Mouse (Mus musculus): ENCODE data around the gene Ext2.
A peak's percentile ranks its signal among the peaks of the same experiment; 100 is the strongest.

Ext2 gene

DNA sequence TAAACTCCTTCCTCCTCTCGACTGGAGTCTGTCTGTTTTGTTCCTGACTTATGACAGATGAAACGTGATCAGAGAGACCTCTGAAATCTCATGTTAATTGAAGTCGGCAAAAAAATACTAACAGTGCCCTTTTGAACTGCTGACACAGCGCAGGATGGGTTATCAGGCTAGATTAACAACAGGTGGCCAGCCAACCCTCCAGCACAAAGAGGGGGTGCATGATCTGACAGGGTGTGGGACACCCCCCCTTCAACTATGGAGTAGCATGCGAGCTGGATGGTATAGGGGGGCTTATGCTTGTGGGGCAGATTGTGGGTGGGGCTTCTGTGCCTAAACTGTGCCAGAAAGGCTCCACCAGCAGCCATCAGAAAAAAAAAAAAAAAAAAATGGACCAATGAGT lies 141.0 kb downstream of the Ext2 start:
- DNase-seq (ENCODE audit: low spot score in 2 of 2): no peak

DNA sequence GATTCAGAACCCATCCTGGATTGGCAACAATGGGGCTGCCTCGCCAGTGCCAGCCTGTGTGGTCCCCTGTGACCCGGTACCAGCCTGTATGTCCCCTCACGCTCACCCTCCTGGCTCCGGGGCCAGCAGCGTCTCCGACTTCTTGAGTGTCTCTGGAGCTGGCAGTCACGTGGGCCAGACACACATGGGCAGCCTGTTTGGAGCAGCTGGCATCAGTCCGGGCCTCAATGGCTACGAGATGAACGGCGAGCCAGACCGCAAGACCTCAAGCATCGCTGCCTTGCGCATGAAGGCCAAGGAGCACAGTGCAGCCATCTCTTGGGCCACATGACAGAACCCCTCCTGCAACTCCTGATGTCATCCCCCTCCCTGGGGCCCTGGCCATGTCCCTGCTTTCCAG lies 145.1 kb downstream of the Ext2 start:
- DNase-seq (ENCODE audit: low spot score in 2 of 2): no peak

DNA sequence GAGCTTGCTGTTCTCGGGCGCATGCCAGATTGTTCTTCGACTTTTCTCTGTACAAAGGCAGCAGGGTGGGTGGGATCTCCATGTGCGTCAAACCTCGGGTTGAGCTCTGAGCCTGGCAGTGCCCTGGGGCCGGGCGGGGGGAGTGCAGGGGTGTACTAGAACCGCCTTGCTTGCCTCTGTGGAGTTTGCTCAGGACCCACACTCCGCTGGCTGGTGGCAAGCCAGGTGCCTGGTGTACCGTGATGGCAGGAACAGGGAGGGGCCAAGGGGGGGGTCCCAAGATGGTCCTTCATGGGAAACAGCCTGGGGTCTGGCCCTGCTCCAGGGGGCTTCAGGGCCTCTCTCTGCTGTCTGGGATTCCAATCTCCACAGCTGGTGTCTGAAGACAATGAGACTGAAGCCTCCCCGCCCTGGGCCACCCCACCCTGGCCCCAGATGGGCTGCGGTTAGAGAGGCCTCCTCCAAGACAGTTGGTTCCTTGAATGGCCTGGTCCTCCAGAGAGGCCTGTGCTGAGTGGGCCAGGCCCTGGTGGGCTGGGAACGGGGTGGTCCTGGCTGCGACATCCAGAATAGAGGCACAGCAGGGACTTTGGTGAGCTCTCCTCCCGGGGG lies 150.7 kb downstream of the Ext2 start:
- no peak for DNase-seq (ENCODE audit: low spot score in 2 of 2)

DNA sequence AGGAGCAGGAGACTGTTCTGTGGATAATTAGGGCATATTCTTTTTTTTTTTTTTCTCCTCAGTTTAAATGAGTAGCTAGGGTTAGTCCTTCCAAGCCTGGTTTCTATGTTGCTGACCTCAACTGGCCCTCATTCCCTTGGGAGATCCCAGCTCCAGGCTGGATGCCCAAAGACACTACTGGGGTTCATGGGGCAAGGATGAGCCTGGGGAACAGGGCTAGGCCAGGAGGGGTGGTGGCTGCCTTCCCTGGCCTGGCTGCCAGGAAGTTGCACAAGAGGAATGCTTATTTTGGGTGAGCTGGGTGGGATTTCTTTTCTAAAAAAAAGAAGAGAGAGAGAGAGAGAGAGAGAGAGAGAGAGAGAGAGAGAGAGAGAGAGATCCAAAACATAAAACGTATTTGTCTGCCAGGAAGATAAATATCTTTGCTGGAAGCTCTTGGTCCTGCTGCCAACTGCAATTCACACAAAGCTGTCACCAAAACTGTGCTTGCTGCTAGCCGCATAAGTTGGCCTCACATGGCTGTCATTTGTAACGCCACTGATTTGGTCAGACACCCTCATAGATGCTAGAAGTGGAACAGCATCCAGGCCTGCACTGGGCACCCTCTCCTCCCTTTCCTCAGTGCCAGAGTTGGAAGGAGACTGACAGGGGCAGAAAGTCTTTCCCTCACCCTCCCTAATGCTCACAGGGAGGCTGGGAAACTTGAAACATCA lies 156.1 kb downstream of the Ext2 start:
- no peak for DNase-seq (ENCODE audit: low spot score in 2 of 2)

DNA sequence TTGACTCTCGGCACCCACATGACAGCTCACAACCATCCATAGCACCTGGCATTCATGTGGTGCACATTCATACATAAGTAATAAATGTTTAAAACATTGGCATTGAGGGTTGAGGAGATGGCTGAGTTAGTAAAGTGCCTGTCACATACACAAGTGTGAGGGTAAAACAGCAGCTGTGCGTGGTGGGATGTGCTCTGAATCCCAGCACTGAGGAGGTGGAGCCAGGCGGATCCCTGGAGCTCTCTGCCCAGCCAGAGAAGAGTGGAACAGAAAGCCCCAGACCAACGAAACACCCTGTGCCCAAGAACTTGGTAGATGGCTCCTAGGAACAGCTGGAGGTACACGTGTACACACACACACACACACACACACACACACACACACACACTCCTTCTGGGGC lies 156.9 kb downstream of the Ext2 start:
- no peak for DNase-seq (ENCODE audit: low spot score in 2 of 2)

DNA sequence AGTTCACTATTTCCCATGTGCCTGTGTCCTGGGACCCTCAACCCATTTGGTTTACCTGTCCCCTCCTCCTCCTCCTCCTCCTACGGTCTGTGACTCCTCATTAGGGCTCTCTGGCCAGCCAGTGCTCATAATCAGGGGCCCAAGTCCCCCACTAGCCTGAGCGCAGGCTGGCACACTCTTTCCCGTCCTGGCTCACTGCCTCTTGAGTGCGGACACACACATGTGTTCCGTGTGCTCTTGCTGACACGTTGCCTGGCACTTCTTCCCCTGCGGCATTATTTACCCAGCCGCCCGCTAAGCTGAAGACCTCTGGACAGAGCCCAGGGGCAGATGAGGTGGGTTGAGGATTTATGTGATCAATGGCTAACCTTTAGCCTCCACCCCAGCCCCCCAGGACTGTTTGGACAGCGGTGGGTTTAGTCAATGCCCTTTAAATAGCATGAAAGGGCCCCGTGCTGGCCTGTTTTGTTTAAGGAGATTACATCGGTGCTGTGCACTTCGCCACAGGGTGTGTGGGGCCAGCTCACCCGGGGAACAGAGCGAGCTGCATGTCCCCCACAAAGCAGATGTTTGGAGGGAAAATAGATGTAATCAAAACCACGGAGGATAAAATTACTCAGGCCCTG lies 160.0 kb downstream of the Ext2 start:
- no peak for DNase-seq (ENCODE audit: low spot score in 2 of 2)

DNA sequence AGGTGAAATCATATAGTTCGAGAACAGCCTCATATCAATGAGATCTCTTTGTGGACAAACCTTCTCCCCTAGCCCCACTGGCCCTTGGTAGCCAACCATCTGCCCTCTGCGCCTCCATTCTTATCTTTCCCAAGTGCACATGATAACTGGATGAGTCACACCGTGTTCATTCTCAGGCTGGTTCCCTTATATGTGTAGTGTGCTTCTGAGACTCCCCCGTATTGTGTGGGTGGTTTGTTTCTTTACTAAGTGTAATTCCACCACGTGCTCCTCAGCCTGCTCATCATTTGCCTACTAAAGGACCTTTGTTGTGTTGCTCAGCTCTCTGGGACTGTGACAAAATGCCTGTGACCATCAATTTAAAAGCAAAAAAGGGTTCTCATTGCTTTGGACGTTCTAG lies 161.3 kb downstream of the Ext2 start:
- no peak for DNase-seq (ENCODE audit: low spot score in 2 of 2)

DNA sequence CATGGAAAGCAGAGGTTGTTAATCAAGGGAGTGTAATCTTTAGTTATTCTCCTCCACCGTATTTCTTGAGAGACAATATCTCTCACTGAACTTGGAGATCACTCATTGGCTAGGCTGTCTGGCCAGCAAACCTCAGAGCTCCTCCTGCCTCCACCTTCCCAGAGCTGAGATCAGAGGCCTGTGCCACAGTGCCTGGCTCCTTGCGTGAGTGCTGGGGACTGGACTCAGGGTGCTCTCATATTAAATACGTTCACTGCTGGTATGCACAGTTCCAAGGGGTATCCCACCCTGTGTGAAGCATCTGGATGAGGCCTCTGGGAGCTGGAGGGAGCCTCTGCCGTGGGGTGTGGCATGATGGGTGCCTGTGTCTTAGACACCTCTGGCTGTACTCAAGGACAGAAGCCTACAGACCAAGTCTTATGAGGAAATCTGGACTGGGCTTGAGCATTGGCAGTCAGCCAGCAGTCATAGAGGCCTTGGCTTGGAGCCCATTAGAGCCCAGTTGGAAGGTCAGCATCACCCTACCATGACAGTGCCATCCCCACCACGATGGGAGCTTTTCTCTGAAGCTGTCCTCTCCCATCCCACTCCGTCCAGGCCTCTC lies 162.6 kb downstream of the Ext2 start:
- DNase-seq (ENCODE audit: low spot score in 2 of 2): no peak

DNA sequence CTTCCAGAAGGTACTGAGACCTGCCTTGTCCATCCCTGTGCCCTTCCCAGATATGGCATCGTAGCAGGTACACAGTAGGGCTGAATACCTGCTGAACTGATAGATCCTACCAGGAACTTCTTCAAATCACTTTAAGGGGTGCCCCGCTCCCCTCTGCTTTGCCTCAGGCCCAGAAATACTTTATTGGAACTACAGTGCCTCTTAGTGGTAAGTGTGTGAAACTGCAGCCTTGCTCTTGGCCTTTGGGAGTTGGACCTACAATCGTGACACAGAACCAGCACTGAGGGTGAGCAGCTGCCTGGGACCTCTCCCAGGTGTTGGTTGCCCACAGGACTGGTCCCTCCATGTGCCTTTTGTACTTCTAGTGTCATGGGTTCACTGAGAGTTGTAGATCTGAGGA lies 163.4 kb downstream of the Ext2 start:
- peak in 1 of 2 experiments; percentile 58 for DNase-seq (ENCODE audit: low spot score in 2 of 2)

DNA sequence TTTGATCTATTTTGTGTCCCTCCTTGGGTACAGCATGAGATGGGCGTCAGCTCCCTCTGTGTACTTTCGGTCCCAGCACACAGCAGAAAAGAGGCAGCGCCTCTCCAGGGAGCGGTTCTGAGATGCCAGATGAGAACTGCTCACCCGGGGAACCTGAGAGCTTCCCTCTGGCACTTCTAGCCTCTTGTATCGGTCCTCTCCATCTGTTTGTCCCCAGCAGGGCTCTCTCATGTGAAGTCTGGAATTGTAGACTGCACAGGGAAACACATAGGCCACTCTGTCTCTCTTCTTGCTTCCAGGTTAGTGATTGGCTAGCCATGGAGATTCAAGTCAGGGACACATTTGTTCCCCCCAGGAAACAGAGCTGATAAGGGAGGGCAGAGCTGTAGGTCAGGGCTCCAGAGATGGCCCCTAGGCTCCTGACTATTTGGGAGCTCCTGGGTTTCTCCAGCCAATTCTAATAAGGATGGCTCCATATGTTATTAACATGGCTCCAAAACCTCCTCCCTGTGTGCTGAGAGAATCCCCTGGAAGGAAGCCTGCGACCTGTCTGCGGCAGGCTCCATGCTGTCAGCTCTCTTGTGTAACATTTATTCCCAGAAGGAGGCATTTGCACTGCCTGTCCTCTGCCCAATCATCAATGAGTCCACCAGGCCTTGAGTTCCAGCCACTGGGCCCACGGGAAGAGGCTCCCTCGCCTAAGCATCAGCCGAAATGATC lies 167.9 kb downstream of the Ext2 start:
- DNase-seq (ENCODE audit: low spot score in 2 of 2): no peak

DNA sequence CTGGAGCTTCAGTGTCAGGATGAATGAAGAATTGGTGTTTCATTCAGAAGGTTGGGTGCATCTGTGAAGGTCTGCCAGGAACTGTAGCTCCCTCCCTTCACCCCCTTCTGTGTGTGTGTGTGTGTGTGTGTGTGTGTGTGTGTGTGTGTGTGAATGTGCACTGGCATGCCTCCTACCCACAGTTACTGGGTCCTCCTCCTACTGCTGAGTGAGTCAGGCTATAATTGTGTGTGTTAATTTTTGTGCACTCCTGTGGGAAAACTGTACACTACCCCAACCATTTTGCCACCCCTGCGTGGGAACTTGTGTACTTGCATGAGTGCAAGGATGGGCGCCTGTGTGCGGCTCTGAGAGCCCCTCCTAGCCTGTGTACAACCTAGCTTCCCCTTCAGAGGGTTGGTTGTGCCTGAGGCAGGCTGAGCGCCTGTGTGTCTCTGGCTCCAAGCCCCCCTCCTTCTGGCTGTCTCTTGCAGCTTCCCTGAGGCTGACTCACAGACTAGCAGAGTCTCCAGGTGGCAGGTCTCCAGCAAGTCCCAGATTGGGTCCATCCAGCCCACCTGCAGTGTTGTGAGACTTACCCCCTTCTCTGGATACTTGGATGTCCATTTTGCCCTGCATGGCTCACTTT lies 173.0 kb downstream of the Ext2 start:
- DNase-seq (ENCODE audit: low spot score in 2 of 2): no peak

DNA sequence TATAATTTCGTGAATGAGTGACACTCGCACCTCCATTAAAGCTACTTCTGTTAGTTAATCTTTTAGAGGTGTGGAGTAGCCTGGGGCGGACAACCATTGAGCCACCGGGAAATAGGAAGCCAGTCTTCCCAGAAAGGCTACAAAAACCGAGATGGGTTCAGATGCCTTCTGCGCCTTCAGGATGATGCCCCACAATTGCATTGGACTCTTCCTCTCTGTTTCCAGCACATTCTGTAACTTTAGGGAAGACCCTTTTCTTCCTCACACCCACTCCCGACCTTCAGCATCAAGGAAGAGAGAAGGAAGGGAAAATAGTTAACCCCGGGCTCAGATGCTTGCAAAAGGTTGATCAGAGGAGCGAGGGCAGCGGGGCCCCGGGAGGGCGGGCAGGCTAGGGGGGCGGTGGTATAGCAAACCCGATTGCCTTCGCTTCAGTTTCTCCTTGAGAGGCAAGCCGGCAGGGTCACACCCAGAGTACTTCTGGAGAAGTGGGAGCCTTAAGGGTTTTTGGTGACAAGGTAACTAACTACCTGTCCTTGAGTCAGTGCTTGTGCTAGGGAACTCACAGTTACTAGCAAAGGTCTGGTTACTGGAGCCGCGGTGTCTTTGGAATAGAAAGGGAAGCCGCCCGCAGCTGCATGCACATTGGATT lies 174.3 kb downstream of the Ext2 start:
- no peak for DNase-seq (ENCODE audit: low spot score in 2 of 2)

DNA sequence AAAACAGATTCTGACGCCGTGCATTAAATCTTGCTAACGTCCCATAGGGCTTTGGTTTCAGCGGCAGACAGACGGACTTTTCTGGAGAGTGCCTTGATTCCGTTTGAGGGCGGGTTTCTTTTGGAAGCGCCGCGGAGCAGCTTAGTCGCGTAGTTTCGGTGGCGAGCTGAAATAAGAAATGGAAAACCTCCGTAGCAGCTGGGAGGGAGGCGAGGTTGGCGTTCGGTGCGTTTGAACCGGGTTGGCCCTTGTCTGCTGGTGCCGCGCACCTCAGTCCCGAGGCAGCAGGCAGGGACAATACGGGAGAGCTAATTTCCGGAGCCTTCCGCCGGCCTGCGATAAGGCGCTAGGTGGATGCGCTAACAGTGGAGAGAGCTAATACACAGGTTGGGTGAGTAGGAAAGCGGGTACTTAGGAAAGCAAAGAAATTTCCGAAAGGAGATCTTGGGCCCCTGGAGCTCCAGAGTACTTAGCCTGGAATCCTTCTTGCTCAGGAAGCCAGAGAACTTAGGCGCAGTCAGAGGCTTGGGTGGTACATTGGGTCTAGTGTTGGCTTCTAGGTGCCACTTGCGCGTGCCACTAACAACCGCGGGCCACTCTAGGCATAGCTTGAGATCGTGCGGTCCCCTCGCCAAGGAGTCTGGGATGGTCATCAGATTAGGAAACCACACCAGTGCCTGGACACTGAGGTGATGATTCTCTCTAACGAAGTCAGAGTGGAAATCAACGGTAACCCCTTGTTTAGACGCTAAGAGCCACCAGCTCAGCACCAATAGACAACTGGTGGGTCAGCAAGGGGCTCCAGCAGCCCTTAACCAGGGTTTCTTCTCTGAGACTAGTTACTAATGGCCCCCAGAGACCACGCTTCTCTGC lies 175.1 kb downstream of the Ext2 start:
- no peak for DNase-seq (ENCODE audit: low spot score in 2 of 2)

DNA sequence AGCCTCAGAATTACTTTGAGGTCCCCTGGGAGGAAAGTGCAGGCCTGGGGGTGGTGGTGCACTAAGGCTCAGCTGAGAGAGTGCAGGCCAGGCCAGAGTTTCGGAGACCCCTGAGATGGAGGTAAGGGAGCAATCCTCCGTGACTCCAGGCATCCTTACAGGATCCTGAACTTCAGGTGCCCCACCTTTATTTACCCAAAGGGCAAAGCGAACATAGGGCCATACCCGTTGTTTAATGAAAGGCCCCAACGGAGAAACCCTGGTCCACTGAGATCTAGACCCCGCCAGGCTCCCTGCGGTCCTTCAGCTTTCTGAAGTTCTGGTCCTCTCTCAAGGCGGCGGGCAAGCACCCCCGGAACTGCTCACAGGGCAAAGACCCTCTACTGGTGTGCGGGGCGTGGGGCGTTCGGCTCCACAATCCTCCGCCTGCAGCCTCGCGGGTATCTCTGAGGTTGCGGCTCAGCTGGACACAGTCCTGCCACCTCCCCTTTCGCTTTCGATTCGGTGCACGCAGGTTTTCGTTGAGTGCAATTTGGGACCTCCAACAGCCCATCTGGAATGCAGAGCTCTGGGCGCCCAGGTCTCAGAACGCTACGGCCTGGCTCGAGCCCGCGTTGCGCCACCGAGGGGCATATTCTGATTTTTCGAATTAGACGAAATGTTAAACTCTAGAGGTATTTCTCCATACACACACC lies 176.6 kb downstream of the Ext2 start:
- no peak for DNase-seq (ENCODE audit: low spot score in 2 of 2)

DNA sequence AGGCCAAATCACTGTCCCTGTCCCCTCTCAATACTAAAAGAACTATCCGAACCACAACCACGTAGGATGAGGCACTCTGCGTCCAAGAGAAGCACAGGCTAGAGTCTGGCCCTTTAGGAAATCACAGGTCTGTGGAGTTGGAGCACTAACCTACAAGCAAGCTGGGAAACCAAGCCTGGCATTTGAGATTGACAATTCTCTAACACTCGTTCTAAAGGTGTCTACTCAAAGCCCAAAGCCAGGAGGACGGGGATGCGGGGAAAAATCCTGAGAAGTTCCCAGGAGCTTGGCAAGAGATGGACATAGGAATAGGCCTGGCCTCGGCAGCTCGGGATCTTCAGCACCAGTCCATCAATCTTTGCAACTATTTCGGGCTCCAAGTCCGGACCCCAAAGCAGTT lies 177.2 kb downstream of the Ext2 start:
- no peak for DNase-seq (ENCODE audit: low spot score in 2 of 2)

DNA sequence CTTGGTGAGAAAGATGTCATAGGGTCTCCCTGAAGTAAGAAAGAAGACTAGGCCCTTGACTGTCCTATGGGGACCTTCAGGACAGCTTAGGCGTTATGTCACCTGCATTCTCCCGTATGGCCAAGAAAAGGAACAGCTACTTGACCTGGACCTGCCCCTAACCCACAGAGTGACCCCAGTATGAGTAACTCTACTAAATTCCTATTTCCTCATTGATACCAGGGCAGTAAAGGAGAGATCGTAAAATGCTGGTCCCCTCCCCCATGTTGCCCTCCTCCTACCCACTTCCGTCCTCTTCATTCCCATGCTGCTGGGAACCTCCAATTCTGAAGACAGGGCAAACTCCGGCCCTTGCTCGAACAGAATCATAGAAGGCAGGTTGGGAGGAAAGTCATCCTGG lies 177.6 kb downstream of the Ext2 start:
- no peak for DNase-seq (ENCODE audit: low spot score in 2 of 2)

DNA sequence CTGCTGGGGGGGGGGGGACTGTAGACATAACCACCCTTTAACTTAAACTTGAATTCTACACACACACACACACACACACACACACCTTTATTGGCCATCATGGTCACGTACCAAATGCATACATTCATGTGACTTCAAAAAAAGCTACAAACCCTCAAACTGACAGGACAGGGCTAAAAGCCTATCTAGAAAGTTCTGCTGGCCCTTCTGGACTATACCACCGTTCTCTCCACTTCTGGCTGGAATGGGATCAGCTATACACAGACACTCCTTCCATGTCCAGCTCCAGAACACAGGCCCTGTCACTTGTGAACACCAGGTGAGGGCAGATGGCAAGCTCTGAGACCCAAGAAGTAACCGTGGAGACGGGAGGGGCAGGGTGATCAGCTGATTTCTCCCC lies 178.1 kb downstream of the Ext2 start:
- no peak for DNase-seq (ENCODE audit: low spot score in 2 of 2)

DNA sequence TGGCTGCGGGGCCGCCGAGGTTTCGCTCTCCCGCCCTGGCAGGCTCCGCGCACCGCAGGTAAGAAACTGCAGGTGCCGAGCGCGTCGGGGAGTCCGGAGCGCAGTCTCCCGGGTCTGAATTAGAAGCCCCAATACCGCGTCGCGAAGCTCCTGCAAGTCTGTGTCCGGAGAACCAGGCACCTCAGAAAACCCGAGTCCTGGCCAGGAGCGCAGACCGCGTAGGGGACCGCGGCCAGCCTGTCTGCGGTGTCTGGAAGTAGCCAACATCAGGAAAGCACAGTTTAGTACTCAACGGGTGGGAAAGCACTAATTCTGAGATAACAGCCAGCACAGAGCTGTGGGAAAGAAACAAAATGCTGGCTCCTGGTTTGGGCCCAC lies 179.0 kb downstream of the Ext2 start:
- no peak for DNase-seq (ENCODE audit: low spot score in 2 of 2)

DNA sequence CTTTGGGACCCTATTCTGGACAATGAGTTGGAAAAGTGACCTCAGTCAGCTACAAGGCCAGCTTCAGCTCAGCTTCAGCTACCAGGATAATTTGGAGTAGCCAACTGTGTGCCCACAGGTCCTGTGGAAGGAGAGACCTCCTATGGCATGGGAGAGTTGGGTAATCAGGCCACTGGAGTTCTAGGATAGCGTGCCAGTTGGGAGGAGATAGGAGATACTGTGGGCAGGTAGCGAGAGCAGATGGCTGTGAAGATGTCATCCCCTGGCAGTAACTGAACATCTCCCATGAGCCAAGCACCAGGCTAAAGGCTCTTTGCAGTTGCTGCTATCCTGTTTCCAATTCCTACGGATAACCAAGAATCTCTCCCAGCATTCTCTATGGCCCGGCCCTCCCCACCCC lies 187.8 kb downstream of the Ext2 start:
- DNase-seq (ENCODE audit: low spot score in 2 of 2): no peak
